25 mouse cellular contexts compared by ENCODE assay signal in genomic region chr8:18381615-18382178, GRCm38 (mm10).
DNase-seq lines count a peak whose midpoint lies in the region; ATAC-seq and TF ChIP-seq lines count a peak whose summit lies in the region.
"Had no signal": no experiment of that assay in that cellular context is flagged by ENCODE, and none has a peak within 500 bp of the region (broad histone marks: within the 10 kb centered on the region; RNA-seq: fewer than 3 reads in every experiment).

No protein-coding gene starts in this region.

- no peak overlapping the region for H3K4me3 ChIP-seq in midbrain, embryonic 14.5 days (replicated peaks; ENCODE audit: low read depth, low read length)
- no peak overlapping the region for H3K4me3 ChIP-seq in midbrain, embryonic 11.5 days (ENCODE audit: low read depth, low read length)
- H3K4me3 ChIP-seq in neural tube, embryonic 13.5 days, result no peak overlapping the region
- no peak overlapping the region for H3K4me3 ChIP-seq in heart, embryonic 10.5 days
- H3K4me3 ChIP-seq in lung, postnatal 0 days (ENCODE audit: low read depth, low read length), result no peak overlapping the region
- H3K4me3 ChIP-seq in limb, embryonic 10.5 days, result no peak overlapping the region
- H3K4me3 ChIP-seq: embryonic facial prominence, embryonic 15.5 days; heart, adult 2 months; limb, embryonic 12.5 days; midbrain, embryonic 13.5 days; myocyte had no signal

- TF ChIP-seq CTCF in lung, postnatal 0 days (IDR thresholded peaks at IDR 0.05), result no peak

- H3K27ac ChIP-seq in midbrain, embryonic 14.5 days (replicated peaks; ENCODE audit: low read depth, low read length), result no peak overlapping the region
- H3K27ac ChIP-seq in midbrain, embryonic 11.5 days (ENCODE audit: low read depth, low read length), result no peak overlapping the region
- H3K27ac ChIP-seq in neural tube, embryonic 13.5 days (replicated peaks), result peak overlapping the region; percentile 49; the same call in 1 of the 2 replicates
- H3K27ac ChIP-seq in heart, embryonic 10.5 days, result no peak overlapping the region
- no peak overlapping the region for H3K27ac ChIP-seq in lung, postnatal 0 days (ENCODE audit: low read length)
- H3K27ac ChIP-seq in limb, embryonic 10.5 days, result no peak overlapping the region
- H3K27ac ChIP-seq: embryonic facial prominence, embryonic 15.5 days; heart, adult 2 months; limb, embryonic 12.5 days; midbrain, embryonic 13.5 days had no signal

- peak; percentile 27 for DNase-seq in midbrain, embryonic 14.5 days
- no peak for DNase-seq in midbrain, embryonic 11.5 days (ENCODE audit: low spot score, missing footprints)
- peak; percentile 9 for DNase-seq in ZHBTc4 (ENCODE audit: low read depth, low spot score)
- DNase-seq in embryo, embryonic 10.5 days (ENCODE audit: low spot score), result peak; percentile 18
- DNase-seq in heart, embryonic 10.5 days (ENCODE audit: low spot score), result no peak
- no peak for DNase-seq in lung, postnatal 0 days (ENCODE audit: low spot score)
- no peak for DNase-seq in limb, embryonic 10.5 days (ENCODE audit: low spot score)
- DNase-seq: adrenal gland, postnatal 25 days; cerebellum, adult 11 months; cerebellum, adult 9-11 months; gastrocnemius, postnatal 36 days; heart, adult 2 months; kidney, adult 8-10 months; kidney, postnatal 10 days; liver, postnatal 0 days; lung, postnatal 10 days; retina, postnatal 1 day; right cerebral cortex, postnatal 25 days; spleen, adult 18-20 months had no signal

- H3K27me3 ChIP-seq in midbrain, embryonic 14.5 days (ENCODE audit: control insufficient read depth, insufficient read depth, low read length), result no peaks in the 10 kb centered on the region
- H3K27me3 ChIP-seq in midbrain, embryonic 11.5 days (ENCODE audit: control insufficient read depth, insufficient read depth, low read length), result no peaks in the 10 kb centered on the region
- H3K27me3 ChIP-seq in neural tube, embryonic 13.5 days, result no peaks in the 10 kb centered on the region
- H3K27me3 ChIP-seq in heart, embryonic 10.5 days (ENCODE audit: insufficient read depth, poor library complexity, severe bottlenecking), result no peaks in the 10 kb centered on the region
- no peaks in the 10 kb centered on the region for H3K27me3 ChIP-seq in lung, postnatal 0 days (replicated peaks; ENCODE audit: insufficient read depth, low read length)
- no peaks in the 10 kb centered on the region for H3K27me3 ChIP-seq in limb, embryonic 10.5 days (ENCODE audit: low read depth, poor library complexity, severe bottlenecking)
- H3K27me3 ChIP-seq: embryonic facial prominence, embryonic 15.5 days; limb, embryonic 12.5 days; midbrain, embryonic 13.5 days had no signal

- H3K36me3 ChIP-seq in midbrain, embryonic 14.5 days (ENCODE audit: control insufficient read depth, insufficient read depth, low read length), result no peaks in the 10 kb centered on the region
- H3K36me3 ChIP-seq in midbrain, embryonic 11.5 days (ENCODE audit: control insufficient read depth, insufficient read depth, low read length), result no peaks in the 10 kb centered on the region
- no peaks in the 10 kb centered on the region for H3K36me3 ChIP-seq in neural tube, embryonic 13.5 days
- H3K36me3 ChIP-seq in heart, embryonic 10.5 days, result no peaks in the 10 kb centered on the region
- H3K36me3 ChIP-seq in lung, postnatal 0 days (ENCODE audit: insufficient read depth, low read length), result no peaks in the 10 kb centered on the region
- no peaks in the 10 kb centered on the region for H3K36me3 ChIP-seq in limb, embryonic 10.5 days
- H3K36me3 ChIP-seq: embryonic facial prominence, embryonic 15.5 days; limb, embryonic 12.5 days; midbrain, embryonic 13.5 days had no signal

- no peaks in the 10 kb centered on the region for H3K4me1 ChIP-seq in midbrain, embryonic 14.5 days (ENCODE audit: control insufficient read depth, insufficient read depth, low read length)
- no peaks in the 10 kb centered on the region for H3K4me1 ChIP-seq in midbrain, embryonic 11.5 days (ENCODE audit: control insufficient read depth, insufficient read depth, low read length)
- H3K4me1 ChIP-seq in neural tube, embryonic 13.5 days (replicated peaks), result peaks cover 12% of the 10 kb centered on the region; the same call in 1 of the 2 replicates
- no peaks in the 10 kb centered on the region for H3K4me1 ChIP-seq in heart, embryonic 10.5 days
- no peaks in the 10 kb centered on the region for H3K4me1 ChIP-seq in lung, postnatal 0 days (ENCODE audit: insufficient read depth, low read depth, low read length)
- H3K4me1 ChIP-seq in limb, embryonic 10.5 days, result no peaks in the 10 kb centered on the region
- H3K4me1 ChIP-seq: embryonic facial prominence, embryonic 15.5 days; limb, embryonic 12.5 days; midbrain, embryonic 13.5 days had no signal

- whole genome bisulfite sequencing in midbrain, embryonic 14.5 days, result 7% methylated on average over 3 of the region's 3 CpGs
- WGBS in midbrain, embryonic 11.5 days, result 15% methylated on average over 3 of the region's 3 CpGs
- 4% methylated on average over 3 of the region's 3 CpGs for WGBS in neural tube, embryonic 13.5 days
- WGBS in heart, embryonic 10.5 days, result 15% methylated on average over 3 of the region's 3 CpGs
- 16% methylated on average over 3 of the region's 3 CpGs for WGBS in lung, postnatal 0 days
- 15% methylated on average over 3 of the region's 3 CpGs for WGBS in limb, embryonic 10.5 days

- ATAC-seq in midbrain, embryonic 14.5 days (ENCODE audit: low FRiP score, low TSS enrichment), result no peak
- ATAC-seq in midbrain, embryonic 11.5 days (ENCODE audit: low FRiP score), result no peak
- ATAC-seq in neural tube, embryonic 13.5 days (ENCODE audit: low read depth), result peak; percentile 90
- no peak for ATAC-seq in lung, postnatal 0 days
- ATAC-seq: liver, postnatal 0 days; midbrain, embryonic 13.5 days had no signal

- no peak overlapping the region for H3K9ac ChIP-seq in midbrain, embryonic 14.5 days (replicated peaks; ENCODE audit: low read length)
- H3K9ac ChIP-seq in midbrain, embryonic 11.5 days (ENCODE audit: low read length), result no peak overlapping the region
- no peak overlapping the region for H3K9ac ChIP-seq in neural tube, embryonic 13.5 days
- H3K9ac ChIP-seq in lung, postnatal 0 days (replicated peaks; ENCODE audit: low read depth), result no peak overlapping the region
- H3K9ac ChIP-seq: embryonic facial prominence, embryonic 15.5 days; limb, embryonic 12.5 days; liver, postnatal 0 days; midbrain, embryonic 13.5 days had no signal

- no peak overlapping the region for H3K4me2 ChIP-seq in midbrain, embryonic 14.5 days (ENCODE audit: low read length)
- no peak overlapping the region for H3K4me2 ChIP-seq in midbrain, embryonic 11.5 days
- no peak overlapping the region for H3K4me2 ChIP-seq in neural tube, embryonic 13.5 days
- H3K4me2 ChIP-seq in lung, postnatal 0 days (replicated peaks; ENCODE audit: low read depth, low read length), result no peak overlapping the region
- H3K4me2 ChIP-seq: embryonic facial prominence, embryonic 15.5 days; limb, embryonic 12.5 days; liver, embryonic 11.5 days; midbrain, embryonic 13.5 days had no signal

- TF ChIP-seq EP300 in lung, postnatal 0 days (IDR thresholded peaks at IDR 0.05), result no peak

- no peaks in the 10 kb centered on the region for H3K9me3 ChIP-seq in midbrain, embryonic 14.5 days (ENCODE audit: control insufficient read depth, low read length)
- H3K9me3 ChIP-seq in midbrain, embryonic 11.5 days (ENCODE audit: control insufficient read depth, low read length), result no peaks in the 10 kb centered on the region
- H3K9me3 ChIP-seq in neural tube, embryonic 13.5 days, result no peaks in the 10 kb centered on the region
- no peaks in the 10 kb centered on the region for H3K9me3 ChIP-seq in heart, embryonic 10.5 days
- no peaks in the 10 kb centered on the region for H3K9me3 ChIP-seq in lung, postnatal 0 days (ENCODE audit: low read length)
- H3K9me3 ChIP-seq in limb, embryonic 10.5 days (replicated peaks), result no peaks in the 10 kb centered on the region
- H3K9me3 ChIP-seq: embryonic facial prominence, embryonic 15.5 days; limb, embryonic 12.5 days; midbrain, embryonic 13.5 days had no signal

Comparison
In these comparisons a context has a peak if more than half of its experiments do, and no peak if none do; other contexts are left out.
1. DNase-seq: peak in midbrain, embryonic 14.5 days (single experiment), ZHBTc4 (single experiment) and embryo, embryonic 10.5 days (single experiment); none in midbrain, embryonic 11.5 days (single experiment), heart, embryonic 10.5 days (single experiment), lung, postnatal 0 days (single experiment) and limb, embryonic 10.5 days (single experiment).